Mouse (Mus musculus) bone marrow macrophage, adult 2 months (primary cell): ENCODE measurements around the gene Gm17334. TPM values are rescaled to one million over a fixed set of nuclear protein-coding genes. Genes with fewer than 3 reads are reported as not detected.

Source experiments
- H3K27ac ChIP-seq: 2 replicates; pipeline ENCODE4 v1.5.1; 2012; ENCODE audit warnings: low read depth, low read length; ENCODE audit not compliant: insufficient read depth
- H3K4me1 ChIP-seq: 2 replicates; pipeline ENCODE4 v1.6.1; 2012; ENCODE audit warnings: low read length; ENCODE audit not compliant: control insufficient read depth, insufficient read depth
- H3K4me3 ChIP-seq: 2 replicates; pipeline ENCODE4 v1.5.1; 2012; ENCODE audit warnings: mild to moderate bottlenecking, low read length, moderate library complexity; ENCODE audit not compliant: insufficient read depth
- CTCF ChIP-seq: IDR thresholded peaks from 2 replicates; pipeline ENCODE4 v1.5.1; 2012; ENCODE audit warnings: low read depth, mild to moderate bottlenecking, low read length, moderate library complexity
- POLR2A ChIP-seq: IDR thresholded peaks from 2 replicates; pipeline ENCODE4 v1.6.1; 2012; ENCODE audit warnings: mild to moderate bottlenecking, low read depth, low read length, borderline replicate concordance
- polyA plus RNA-seq: library from polyadenylated mRNA; stranded (reverse); fragments of >200 nt; gene quantifications from 2 replicates; pipeline ENCODE4 v1.2.4, GENCODE M21; 2012; ENCODE audit not compliant: missing spikeins, insufficient read depth, insufficient read length

Gene Gm17334
- polyA plus RNA-seq, 1 experiment, result not detected

DNA sequence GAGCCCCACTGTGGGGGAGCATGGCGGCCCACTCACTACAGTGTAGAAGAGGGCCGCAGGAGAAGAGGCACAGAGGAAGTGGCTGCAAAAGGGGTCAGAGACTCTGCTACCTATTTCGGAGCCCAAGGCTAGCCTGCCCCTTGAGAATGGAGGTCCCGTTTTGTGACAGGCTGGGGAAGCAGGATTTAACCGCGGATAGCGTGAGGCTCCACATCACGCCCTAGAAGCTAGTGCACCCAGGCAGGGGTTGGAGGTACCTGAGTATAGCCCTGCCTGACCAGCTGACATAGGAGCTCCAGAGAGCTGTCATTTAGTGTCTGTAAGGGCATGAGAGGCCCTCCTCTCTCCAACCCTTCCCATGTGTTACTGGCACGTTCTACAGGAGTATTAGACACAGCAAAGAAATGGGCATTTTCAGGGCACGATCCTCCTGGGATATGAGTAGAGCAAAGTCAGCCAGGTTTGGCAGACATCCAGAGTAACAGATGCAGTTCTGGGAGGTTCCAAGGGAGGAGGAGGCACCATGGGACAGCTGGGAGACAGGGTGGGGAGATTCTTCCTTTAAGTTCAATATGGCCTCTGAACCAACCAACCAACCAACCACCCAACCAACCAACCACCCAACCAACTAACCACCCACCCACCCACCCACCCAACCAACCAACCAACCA, 25.2 kb upstream of the Gm17334 start:
- H3K4me3 ChIP-seq, result no peak overlapping the region
- no peak overlapping the region for H3K27ac ChIP-seq
- peaks cover 32% of the 10 kb centered on the region for H3K4me1 ChIP-seq
- TF ChIP-seq CTCF (no peak), POLR2A (no peak)

DNA sequence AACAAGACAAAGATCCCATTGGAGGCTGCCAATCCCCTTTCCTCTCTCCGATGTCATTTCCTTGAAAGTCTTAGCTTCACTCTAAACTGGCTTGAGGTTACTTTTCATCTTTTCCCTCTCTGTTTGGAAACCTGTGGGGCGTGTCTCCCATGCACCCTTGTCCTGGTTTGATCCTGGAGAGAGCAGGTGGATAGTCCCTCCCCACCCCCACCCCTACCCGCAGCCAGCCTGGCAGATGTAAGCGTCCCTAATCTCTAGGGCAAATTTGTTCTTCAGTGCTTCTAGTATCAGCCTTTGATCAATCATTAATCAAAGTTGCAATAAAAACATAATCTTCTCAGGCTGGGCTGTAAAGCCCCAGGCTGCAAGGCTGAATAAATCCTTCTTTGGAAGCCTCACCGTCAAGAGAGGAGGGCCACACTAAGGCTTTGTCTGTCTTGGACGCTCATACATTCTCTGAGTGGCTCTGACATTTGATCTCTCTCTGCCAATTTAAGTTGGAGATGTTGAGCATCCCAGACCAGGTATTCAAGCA, 24.5 kb upstream of the Gm17334 start:
- Histone ChIP-seq H3K4me3 (no peak overlapping the region), H3K27ac (no peak overlapping the region), H3K4me1 (peaks cover 27% of the 10 kb centered on the region)
- no peak for TF ChIP-seq POLR2A
- TF ChIP-seq CTCF, result no peak

DNA sequence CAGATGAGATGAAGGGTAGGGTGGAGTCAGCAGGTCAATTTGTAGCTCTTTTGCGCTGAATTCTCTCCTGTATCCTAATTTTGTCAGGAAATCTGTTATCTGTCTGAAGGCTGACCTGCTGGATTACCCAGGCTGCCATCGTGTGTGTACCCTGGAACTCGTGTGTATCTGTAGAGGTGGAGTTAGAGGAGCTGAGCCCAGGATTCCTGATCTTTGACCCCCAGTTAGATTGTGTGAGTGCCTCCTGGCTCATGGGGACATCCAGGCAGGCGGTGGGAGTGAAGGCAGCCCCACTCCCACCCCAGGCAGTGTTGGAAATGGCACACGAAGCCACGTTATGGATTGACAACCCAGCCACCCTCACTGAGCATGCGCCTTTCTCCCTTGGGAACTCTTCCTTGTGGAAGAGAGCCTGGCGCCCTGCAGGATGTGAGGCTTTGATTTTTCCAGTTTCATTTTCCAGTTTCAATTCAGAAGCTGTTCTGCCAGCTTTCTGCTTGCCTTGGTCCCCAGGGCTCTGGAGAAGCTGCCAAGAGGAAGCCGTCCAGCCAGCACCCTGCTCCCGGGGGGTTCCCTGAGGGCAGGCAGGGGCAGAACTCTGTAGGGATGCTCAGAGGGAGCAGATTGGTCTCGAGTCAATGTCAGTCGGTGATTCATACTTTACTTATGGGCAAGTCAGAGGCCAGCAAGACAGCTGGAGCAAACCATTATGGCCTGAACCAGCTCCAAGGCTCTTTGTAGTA, 23.6 kb upstream of the Gm17334 start:
- Histone ChIP-seq H3K4me1 (peaks cover 27% of the 10 kb centered on the region), H3K4me3 (no peak overlapping the region), H3K27ac (peak overlapping the region; percentile 7; the same call in 1 of the 2 replicates)
- TF ChIP-seq CTCF (no peak), POLR2A (no peak)

DNA sequence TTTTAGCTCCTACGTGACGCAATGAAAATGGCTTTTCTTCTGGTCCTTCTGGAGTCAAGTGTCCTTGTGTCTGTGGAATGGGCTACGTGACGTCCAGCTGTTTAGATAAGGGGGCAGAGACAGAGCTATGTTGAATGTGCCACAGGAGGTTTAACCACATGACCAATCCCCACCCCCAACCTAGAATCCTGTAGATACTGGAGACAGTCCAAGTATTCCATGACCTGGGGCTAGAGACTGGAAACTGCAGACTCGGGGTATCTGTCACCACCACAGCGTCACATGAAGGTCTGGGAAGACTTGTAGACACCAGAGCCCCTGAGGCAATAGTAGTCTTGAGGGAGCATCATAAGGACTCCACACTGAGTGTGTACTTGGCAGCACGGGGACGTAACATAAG, 22.8 kb upstream of the Gm17334 start:
- TF ChIP-seq POLR2A (no peak), CTCF (no peak)
- peak overlapping the region; percentile 93 for H3K27ac ChIP-seq
- peaks cover 27% of the 10 kb centered on the region for H3K4me1 ChIP-seq
- H3K4me3 ChIP-seq, result no peak overlapping the region

DNA sequence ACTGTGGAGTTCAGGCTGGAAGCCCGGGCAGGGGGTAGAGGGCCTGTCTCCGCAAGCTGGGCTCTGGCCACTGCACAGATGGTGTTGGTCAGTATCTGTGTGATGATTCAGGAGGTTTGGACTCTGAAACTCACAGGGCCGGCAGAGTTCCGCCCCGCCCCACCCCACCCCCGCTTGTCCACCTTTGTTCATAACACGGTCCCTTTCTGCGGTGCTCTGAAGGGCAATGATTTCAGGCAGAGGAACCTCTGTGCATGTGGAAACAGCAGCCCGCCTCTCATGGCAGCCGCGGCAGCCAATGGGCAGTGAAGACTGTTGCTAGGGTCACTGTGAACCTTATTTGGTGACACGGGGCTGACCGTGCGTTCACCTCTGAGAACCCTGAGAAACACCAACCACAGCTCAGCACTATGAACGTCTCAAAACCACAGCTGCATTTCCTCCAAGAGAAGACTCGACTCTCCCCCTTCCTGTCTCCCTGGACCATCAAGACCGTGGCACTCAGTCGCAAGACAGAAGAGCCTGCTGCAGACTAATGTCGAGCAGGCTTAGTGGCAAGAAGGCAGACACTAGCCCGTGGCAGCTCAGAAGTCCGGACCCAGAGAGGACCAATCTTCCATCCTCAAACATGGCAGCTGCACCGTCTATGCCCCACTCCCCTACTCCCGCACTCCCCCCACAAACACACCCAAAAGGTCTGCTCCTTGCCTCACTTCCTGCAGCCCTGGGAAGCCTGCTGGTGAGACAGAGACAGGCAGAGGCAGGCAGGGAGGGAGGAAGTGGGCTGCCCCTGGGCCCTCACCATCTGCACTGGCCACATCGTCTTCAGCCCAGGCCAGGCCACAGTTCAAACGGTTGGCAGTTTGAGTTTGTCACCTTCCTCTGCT, 21.9 kb upstream of the Gm17334 start:
- peak overlapping the region; percentile 93 for H3K27ac ChIP-seq
- peak overlapping the region; percentile 45 for H3K4me3 ChIP-seq
- H3K4me1 ChIP-seq, result peaks cover 27% of the 10 kb centered on the region
- no peak for TF ChIP-seq POLR2A
- TF ChIP-seq CTCF, result no peak

DNA sequence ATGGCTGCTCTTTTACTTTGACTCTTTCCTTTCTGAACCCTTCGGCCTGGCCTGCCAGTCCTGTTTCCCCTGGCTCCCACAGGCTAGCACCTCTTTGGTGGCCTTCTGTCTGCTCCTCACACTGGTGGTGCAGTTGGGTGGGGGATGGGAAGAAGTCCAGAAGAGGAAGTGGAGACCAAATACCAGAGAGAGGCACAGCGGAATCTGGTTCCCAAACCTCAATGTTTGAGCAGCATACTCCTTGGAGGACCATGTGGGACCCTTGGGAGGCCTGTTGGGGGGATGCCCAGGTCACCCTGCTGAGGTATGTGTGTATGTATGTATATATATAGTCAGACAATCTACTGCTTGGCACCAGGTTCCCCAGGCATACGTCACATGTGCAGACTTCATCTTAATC, 21.0 kb upstream of the Gm17334 start:
- peak overlapping the region; percentile 21; the same call in 1 of the 2 replicates for H3K4me3 ChIP-seq
- peaks cover 30% of the 10 kb centered on the region for H3K4me1 ChIP-seq
- TF ChIP-seq POLR2A (no peak), CTCF (no peak)
- H3K27ac ChIP-seq, result peak overlapping the region; percentile 93

DNA sequence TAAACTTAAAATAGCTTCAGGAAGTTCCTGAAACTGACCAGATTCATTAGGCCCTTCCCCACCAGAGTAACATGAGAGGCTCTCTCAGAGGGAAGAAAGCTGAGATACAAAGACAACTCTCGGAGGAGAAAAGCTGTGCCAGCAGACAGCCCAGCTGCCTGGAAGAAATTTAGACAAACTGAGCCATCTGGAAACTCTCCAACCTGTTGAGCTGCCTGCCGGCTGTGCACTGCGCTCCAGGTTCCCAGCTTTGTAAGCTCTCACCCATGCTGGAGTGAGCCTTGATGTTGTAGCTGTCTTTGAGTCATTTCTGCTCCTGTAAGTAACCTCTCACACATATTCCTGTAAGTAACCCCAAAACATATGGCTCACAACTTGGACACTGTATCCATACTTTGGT, 20.0 kb upstream of the Gm17334 start:
- TF ChIP-seq POLR2A (no peak), CTCF (no peak)
- Histone ChIP-seq H3K4me1 (peaks cover 30% of the 10 kb centered on the region), H3K27ac (no peak overlapping the region), H3K4me3 (no peak overlapping the region)

DNA sequence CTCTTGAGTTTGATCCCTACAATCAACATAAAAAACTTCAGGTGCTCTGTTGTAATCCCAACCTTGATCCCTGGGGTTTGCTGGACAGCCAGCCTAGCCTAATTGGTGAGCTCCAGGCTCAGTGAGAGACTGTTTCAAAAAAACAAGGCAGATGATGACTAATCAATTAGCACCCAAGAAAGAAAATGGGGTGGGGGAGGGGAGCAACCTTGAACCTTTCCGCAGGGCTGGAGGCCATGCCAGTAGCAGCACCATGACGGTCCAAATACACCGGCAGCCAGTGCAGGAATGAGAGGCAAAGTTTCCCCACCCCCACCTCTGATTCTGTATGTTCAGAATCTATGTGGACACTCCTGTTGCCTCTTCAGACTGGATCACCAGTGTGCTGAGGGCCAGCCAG, 16.3 kb upstream of the Gm17334 start:
- TF ChIP-seq CTCF (no peak), POLR2A (no peak)
- Histone ChIP-seq H3K4me3 (no peak overlapping the region), H3K4me1 (peaks cover 36% of the 10 kb centered on the region), H3K27ac (no peak overlapping the region)

DNA sequence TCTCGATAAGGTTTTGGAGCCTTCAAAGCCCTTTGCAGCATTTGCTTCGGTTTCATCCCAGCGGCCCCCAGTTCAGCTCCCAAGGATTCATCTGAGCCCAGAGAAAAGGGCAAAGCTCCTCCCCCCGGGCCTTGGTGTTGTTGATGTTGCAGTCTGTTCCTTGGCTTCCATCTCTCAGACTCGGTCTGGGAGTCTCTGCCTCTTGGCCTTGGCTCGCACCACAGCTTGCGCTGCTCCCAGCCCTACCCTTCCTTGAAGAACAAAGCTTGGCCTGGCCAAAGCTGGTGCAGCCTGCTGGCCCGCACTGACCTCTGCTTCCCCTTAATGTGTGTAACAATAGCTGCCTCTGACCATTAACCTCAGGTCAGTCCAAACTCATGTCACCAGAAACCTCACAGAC, 15.2 kb upstream of the Gm17334 start:
- H3K4me3 ChIP-seq, result no peak overlapping the region
- peaks cover 39% of the 10 kb centered on the region for H3K4me1 ChIP-seq
- no peak for TF ChIP-seq CTCF
- no peak for TF ChIP-seq POLR2A
- H3K27ac ChIP-seq, result no peak overlapping the region
